Mouse (Mus musculus) limb, embryonic 11.5 days (tissue): ENCODE results near the gene Lingo4. TPM values are rescaled to one million over a fixed set of nuclear protein-coding genes. Genes with fewer than 3 reads are reported as not detected.

Source experiments
- ATAC-seq: fragments of 200-750 bp; cut with Nextera tagmentation; 2 replicates; pipeline ENCODE4 v1.8.0; 2017; ENCODE audit warnings: low read depth; ENCODE audit not compliant: insufficient number of reproducible peaks, low FRiP score, low TSS enrichment
- DNase-seq: peaks from one replicate; pipeline ENCODE4 v3.0.0-alpha.2; 2015; ENCODE audit warnings: low spot score
- H3K27ac ChIP-seq: fragments of 300-500 bp; sonication (generic); replicated peaks from 2 replicates; pipeline ENCODE4 v1.5.1; 2014; ENCODE audit warnings: low read depth, mild to moderate bottlenecking, low read length
- H3K27me3 ChIP-seq: fragments of 300-500 bp; sonication (generic); 2 replicates; pipeline ENCODE4 v1.6.1; 2014; ENCODE audit warnings: mild to moderate bottlenecking, low read length, mixed read lengths; ENCODE audit not compliant: control insufficient read depth, insufficient read depth
- H3K36me3 ChIP-seq: fragments of 300-500 bp; sonication (generic); 2 replicates; pipeline ENCODE4 v1.6.1; 2014; ENCODE audit warnings: mild to moderate bottlenecking, low read length, moderate library complexity, mixed read lengths; ENCODE audit not compliant: control insufficient read depth, insufficient read depth
- H3K4me1 ChIP-seq: fragments of 300-500 bp; sonication (generic); 2 replicates; pipeline ENCODE4 v1.6.1; 2014; ENCODE audit warnings: low read length, mixed read lengths; ENCODE audit not compliant: control insufficient read depth, insufficient read depth
- H3K4me2 ChIP-seq: fragments of 300-500 bp; sonication (generic); 2 replicates; pipeline ENCODE4 v1.6.1; 2014; ENCODE audit warnings: low read depth, mild to moderate bottlenecking, moderate library complexity; ENCODE audit not compliant: severe bottlenecking
- H3K4me3 ChIP-seq: fragments of 300-500 bp; sonication (generic); 2 replicates; pipeline ENCODE4 v1.5.1; 2014; ENCODE audit warnings: low read depth, low read length
- H3K9ac ChIP-seq: fragments of 300-500 bp; sonication (generic); 2 replicates; pipeline ENCODE4 v1.6.1; 2014; ENCODE audit warnings: mild to moderate bottlenecking, low read length
- H3K9me3 ChIP-seq: fragments of 300-500 bp; sonication (generic); 2 replicates; pipeline ENCODE4 v1.6.1; 2016; ENCODE audit warnings: low read length; ENCODE audit not compliant: control insufficient read depth
- WGBS: fragments of 180-500 bp; shearing (Covaris S2); extraction: QIAGEN DNeasy Blood & Tissue Kit; methylation state at CpG from one replicate; pipeline ENCODE4 v1.1.7; 2014; 5-methylcytosine and 5-hydroxymethylcytosine counted together
- polyA plus RNA-seq: library from polyadenylated mRNA; unstranded; fragments of >200 nt; fragmentation: Nextera tagmentation; extraction: Ambion mirVana; gene quantifications from 2 replicates; pipeline ENCODE4 v1.2.1, GENCODE M21; 2014

Lingo4 gene
- polyA plus RNA-seq, 1 experiment from 2014 or later: not detected

GRCm38 (mm10) chr3:94375861-94376260 lies 22.5 kb upstream of the Lingo4 start:
- no peak overlapping the region for H3K9ac ChIP-seq
- H3K27me3 ChIP-seq: 0 out of 2 replicates have a peak, but pooled peaks cover 2% of the 10 kb centered on the region
- H3K4me2 ChIP-seq: no peak overlapping the region
- no peaks in the 10 kb centered on the region for H3K36me3 ChIP-seq
- no peak overlapping the region for H3K27ac ChIP-seq
- no peak for DNase-seq
- peaks cover 18% of the 10 kb centered on the region; the same call in 1 of the 2 replicates for H3K4me1 ChIP-seq
- WGBS: 53% methylated on average over 5 of the region's 5 CpGs
- no peaks in the 10 kb centered on the region for H3K9me3 ChIP-seq
- no peak overlapping the region for H3K4me3 ChIP-seq
- ATAC-seq: no peak

DNA sequence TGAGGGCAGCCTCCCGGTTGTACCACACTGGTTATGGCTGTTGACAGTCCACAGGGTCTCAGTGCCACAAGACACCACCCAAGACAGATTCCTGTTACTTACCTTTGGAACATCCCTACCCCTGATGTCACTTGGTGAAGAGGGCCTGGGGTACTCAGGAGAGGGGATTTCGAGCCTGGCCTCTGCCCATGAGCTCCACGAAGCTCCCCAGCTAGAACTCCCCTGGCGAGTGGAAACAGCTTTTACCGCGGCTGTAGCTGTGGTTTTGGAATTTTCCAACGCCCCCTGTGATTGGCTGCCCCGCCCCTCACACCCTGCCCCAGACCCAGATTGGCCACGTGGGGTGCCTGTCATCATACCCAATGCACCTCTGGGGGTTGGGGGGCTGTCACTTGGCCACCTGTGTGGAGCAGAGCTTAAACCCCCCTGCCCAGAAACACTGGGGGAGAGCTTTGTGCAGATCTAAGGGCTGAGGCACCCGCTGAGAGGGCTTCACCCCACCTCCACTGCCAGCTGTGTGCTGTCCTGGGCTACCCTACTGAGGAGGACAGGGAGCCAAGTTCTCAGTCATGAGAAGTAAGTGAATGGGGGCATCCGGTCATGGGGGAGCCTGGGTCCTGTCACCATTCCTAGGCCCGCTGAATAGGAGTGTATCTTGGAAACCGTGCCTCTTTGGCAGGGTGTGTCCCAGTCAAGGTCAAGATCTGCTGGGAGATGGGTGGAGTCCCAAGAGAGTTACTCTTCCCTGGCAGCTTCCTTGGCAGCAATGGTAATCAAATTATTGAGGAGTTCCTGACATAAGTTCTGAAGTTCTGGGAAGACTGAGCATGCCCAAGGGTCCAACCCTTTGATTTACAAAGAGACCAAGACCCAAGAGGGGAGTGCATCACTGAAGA lies 21.0 kb upstream of the Lingo4 start:
- WGBS: 8% methylated on average over 13 of the region's 13 CpGs
- Histone ChIP-seq H3K4me2 (no peak overlapping the region), H3K4me3 (no peak overlapping the region), H3K36me3 (no peaks in the 10 kb centered on the region), H3K9me3 (no peaks in the 10 kb centered on the region), H3K27ac (no peak overlapping the region), H3K9ac (no peak overlapping the region), H3K4me1 (peaks cover 12% of the 10 kb centered on the region; the same call in 1 of the 2 replicates), H3K27me3 (0 out of 2 replicates have a peak, but pooled peaks cover 2% of the 10 kb centered on the region)
- peak; percentile 41; the same call in 1 of the 2 replicates for ATAC-seq
- no peak for DNase-seq

DNA sequence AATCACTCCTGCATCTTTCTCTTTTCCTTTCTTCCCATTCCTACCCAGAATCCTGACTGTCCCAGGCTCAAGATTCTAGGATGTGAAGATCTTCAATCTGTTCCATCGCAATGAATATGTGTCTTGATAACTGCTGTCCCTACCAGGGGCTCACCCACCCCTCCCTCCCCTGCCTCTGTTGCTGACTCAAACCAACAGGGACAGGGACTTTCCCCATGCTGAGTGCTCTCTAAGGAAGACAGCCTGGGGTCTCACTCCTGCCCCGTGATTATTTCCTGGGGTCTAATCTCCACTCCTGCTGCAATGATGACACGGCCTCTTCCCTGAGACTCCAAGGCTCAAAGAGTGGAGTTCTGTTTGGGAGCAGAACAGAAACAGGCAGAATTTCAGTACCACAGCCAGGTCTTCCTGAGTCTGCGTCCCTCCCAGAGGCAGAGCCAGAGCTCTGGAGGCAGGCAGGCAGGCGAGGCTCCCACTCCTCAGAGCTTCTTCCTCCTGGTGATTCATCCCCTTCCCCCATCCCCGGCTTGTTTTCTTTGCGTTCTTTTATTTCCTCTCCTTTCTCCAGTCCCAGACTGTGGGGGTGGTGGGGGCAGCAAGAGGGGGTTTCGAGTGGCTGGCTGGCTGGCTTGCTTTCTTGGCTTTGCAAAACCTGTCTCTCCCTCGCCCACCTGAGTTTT lies 18.3 kb upstream of the Lingo4 start:
- Histone ChIP-seq H3K27ac (no peak overlapping the region), H3K9ac (no peak overlapping the region)

GRCm38 (mm10) chr3:94382308-94382707 lies 16.0 kb upstream of the Lingo4 start:
- Histone ChIP-seq H3K4me3 (no peak overlapping the region), H3K9ac (no peak overlapping the region), H3K4me1 (0 out of 2 replicates have a peak, but pooled peaks cover 2% of the 10 kb centered on the region), H3K27me3 (no peaks in the 10 kb centered on the region), H3K9me3 (no peaks in the 10 kb centered on the region), H3K27ac (no peak overlapping the region), H3K4me2 (no peak overlapping the region), H3K36me3 (no peaks in the 10 kb centered on the region)
- WGBS: 55% methylated on average over 5 of the region's 5 CpGs
- DNase-seq (no peak), ATAC-seq (no peak)

More for the DNA sequence above, 18.3 kb upstream of the Lingo4 start:
- Histone ChIP-seq H3K27me3 (no peaks in the 10 kb centered on the region), H3K4me1 (0 out of 2 replicates have a peak, but pooled peaks cover 3% of the 10 kb centered on the region), H3K4me2 (no peak overlapping the region), H3K4me3 (no peak overlapping the region), H3K36me3 (no peaks in the 10 kb centered on the region), H3K9me3 (no peaks in the 10 kb centered on the region)
- no peak for ATAC-seq
- no peak for DNase-seq
- 24% methylated on average over 9 of the region's 9 CpGs for WGBS

DNA sequence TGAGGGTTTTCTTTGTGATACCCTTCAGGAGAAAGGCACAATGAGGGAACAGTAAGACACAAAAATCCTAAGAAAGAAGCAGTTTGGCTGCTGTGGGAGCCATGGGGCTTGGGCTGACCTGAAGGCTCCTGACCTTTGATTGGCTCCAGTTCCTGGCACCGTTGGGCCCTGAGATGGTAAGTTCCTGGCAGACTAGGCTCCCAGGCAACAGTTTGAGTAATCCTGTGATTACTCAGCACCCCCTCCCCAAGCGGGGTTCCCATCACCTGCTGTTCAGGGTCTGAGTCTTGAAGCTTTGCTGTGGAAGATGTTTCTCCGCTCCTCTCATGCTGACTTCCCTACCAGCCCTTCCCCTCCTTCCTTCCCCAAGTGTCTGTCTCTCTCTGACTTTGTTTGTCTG lies 14.8 kb upstream of the Lingo4 start:
- WGBS: 70% methylated on average over 3 of the region's 3 CpGs
- no peak overlapping the region for H3K27ac ChIP-seq
- no peak overlapping the region for H3K9ac ChIP-seq
- no peak overlapping the region for H3K4me3 ChIP-seq
- no peaks in the 10 kb centered on the region for H3K36me3 ChIP-seq
- H3K27me3 ChIP-seq: no peaks in the 10 kb centered on the region
- no peaks in the 10 kb centered on the region for H3K9me3 ChIP-seq
- no peaks in the 10 kb centered on the region for H3K4me1 ChIP-seq
- ATAC-seq (no peak), DNase-seq (no peak)
- H3K4me2 ChIP-seq: no peak overlapping the region

- Histone ChIP-seq H3K27me3 (no peaks in the 10 kb centered on the region), H3K4me2 (no peak overlapping the region), H3K27ac (no peak overlapping the region), H3K4me1 (no peaks in the 10 kb centered on the region), H3K9ac (no peak overlapping the region), H3K36me3 (no peaks in the 10 kb centered on the region), H3K4me3 (no peak overlapping the region), H3K9me3 (no peaks in the 10 kb centered on the region)
- DNase-seq (no peak), ATAC-seq (no peak)
- 65% methylated on average over 4 of the region's 4 CpGs for WGBS
Measured at GRCm38 (mm10) chr3:94386671-94387070, 11.6 kb upstream of the Lingo4 start.

DNA sequence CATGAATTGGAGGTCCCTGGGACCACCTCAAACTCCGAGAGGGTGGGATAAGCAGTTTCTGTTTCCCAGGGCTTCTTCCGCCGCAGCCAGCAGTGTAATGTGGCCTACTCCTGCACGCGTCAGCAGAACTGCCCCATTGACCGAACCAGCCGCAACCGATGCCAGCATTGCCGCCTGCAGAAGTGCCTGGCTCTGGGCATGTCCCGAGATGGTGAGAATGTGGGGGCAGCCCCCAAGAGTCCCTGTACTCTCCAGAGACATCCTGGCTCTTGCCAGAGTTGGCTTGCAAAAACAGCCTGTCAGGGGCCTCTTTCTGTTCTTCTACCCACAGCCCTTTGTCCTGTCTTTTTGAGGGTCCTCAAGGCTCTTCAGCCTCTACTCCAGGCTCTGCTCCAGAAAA lies 10.9 kb upstream of the Lingo4 start:
- no peak overlapping the region for H3K4me2 ChIP-seq
- no peaks in the 10 kb centered on the region for H3K4me1 ChIP-seq
- no peaks in the 10 kb centered on the region for H3K36me3 ChIP-seq
- H3K4me3 ChIP-seq: no peak overlapping the region
- H3K9me3 ChIP-seq: no peaks in the 10 kb centered on the region
- no peak overlapping the region for H3K27ac ChIP-seq
- 86% methylated on average over 10 of the region's 10 CpGs for WGBS
- DNase-seq (no peak), ATAC-seq (no peak)
- H3K9ac ChIP-seq: no peak overlapping the region
- no peaks in the 10 kb centered on the region for H3K27me3 ChIP-seq

- Histone ChIP-seq H3K4me3 (no peak overlapping the region), H3K9me3 (no peaks in the 10 kb centered on the region), H3K36me3 (no peaks in the 10 kb centered on the region), H3K4me2 (no peak overlapping the region), H3K27me3 (no peaks in the 10 kb centered on the region), H3K9ac (no peak overlapping the region), H3K27ac (no peak overlapping the region), H3K4me1 (no peaks in the 10 kb centered on the region)
- ATAC-seq (no peak), DNase-seq (no peak)
- WGBS: 82% methylated on average over 5 of the region's 5 CpGs
Measured at GRCm38 (mm10) chr3:94388047-94388446, 10.3 kb upstream of the Lingo4 start.
